Mouse (Mus musculus): ENCODE measurements around the gene Cyp2w1.
"Not testable (repeated sequence)": the region's sequence is repeated elsewhere in the genome, so short reads cannot be mapped to it uniquely, and the experiment has no call there.

Cyp2w1 gene

DNA sequence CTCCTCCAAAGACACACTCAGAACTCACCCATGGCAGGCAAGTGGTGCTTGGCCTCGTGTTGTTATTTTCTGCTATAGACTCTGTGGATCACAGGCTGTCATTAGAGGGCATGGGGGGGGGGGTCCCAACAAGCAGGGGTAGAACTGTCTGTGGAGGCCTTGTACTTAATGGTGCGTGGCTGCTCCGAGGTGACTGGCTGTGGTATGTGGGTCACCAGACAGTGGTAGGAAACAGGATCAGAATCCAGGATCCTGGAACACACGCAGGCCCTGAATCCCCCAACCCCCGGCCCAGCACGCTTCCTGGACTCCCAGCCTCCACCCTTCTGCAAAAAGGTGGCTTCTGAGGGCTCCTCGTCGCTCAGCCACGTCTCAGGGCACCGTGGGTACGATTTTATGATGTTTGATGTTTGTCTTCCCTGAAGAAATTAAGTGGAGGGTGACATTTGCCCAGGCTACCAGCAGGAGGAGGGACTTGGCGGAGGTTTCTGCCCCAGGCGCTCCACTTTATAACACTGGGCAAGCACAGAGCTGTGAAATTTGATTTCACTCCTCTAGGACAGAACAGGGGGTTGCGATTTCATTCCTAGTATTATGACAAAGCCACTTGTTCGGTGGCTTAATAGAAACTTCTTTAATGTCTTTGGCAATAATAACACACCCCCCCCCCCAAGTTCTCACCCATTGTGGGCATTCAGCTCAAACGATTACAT lies 19.0 kb upstream of the Cyp2w1 start:
- DNase-seq, result no peak

DNA sequence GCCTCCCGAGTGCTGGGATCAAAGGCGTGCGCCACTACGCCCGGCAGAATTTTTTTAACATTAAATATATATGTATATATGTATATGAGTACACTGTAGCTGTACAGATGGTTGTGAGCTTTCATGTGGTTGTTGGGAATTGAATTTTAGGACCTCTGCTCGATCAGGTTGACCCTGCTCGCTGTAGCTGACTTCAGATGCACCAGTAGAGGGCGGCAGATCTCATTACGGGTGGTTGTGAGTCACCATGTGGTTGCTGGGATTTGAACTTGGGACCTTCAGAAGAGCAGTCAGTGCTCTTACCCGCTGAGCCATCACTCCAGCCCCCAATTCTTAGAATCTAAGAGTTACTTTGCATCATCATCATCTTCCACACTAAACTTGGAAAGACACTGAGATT lies 18.0 kb upstream of the Cyp2w1 start:
- DNase-seq, result not testable (repeated sequence)

DNA sequence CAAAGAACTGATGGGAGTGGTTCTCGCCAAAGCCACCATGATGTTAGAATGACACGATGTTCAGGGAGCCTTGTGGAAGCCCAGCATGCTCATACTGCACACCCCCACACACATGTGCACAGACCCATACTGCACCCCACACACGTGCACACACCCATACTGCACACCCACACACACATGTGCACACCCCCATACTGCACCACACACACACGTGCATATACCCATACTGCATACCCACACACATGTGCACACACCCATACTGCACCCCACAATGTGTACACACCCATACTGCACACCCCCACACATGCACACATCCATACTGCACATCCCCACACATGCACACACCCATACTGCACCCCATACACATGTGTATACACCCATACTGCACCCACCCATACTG lies 16.8 kb upstream of the Cyp2w1 start:
- no peak for DNase-seq

DNA sequence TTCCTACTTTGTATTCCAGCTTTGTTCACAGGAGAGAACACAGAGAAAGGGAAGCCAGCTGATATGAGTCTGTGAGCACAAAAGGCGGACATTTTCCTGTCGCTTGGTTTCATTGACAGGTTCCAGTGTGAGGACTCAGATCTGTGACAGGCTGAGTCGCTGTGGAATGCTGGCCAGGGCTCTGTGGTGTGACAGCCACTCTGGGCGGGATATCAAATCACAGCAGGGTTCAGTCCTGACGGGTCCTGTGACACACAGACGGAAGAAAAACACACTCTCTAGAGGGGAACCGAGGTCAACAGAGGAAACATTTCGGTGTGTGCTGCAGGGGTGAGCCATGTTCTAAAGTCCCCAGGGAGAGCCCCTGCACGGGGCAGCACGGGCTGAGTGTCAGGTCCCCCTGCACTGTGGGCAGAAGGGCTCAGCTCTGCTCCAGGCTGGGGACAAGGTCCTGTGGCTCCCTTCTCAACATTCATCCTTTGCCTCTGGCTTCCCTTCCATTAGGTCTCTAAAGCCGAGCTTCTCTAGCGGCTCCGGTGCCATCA lies 14.5 kb upstream of the Cyp2w1 start:
- no peak for DNase-seq

DNA sequence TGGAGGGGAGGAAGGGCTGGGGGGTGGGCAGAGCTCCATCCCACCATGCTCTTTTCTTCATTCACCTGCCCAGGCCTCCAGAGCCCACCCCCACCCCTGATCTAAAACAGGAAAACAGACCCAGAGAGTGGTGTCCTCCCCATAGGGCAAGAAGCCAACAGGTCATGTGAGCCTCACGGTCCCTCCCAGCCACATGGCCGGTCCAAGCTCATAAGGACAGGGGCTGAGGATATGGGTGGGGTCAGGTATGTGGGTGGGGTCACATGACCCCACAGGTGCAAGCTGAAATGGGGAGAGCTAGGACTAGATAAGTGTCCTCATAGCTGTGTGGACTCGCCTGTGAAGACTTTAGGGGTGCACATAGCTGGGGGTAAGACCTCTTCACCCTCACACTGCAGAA lies 14.0 kb upstream of the Cyp2w1 start:
- DNase-seq, result no peak

DNA sequence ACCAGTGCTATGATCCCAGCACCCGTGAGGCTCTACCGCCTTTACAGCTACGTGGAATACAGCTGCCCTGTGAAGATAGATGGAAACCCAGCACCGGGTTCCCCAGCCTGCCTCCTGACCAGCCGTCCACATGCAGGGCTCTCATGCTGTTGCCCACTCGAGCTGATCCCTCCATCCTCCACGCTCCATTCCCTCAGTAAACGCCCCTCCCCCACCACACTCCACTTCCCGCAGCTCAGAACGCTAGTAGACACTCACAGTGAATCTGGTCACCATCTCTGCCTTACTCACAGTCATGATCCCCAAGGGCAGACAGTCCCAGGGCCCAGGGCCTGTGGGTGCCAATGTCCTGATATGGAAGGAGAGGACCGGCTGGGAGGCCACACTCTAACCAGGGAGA lies 13.5 kb upstream of the Cyp2w1 start:
- no peak for DNase-seq

DNA sequence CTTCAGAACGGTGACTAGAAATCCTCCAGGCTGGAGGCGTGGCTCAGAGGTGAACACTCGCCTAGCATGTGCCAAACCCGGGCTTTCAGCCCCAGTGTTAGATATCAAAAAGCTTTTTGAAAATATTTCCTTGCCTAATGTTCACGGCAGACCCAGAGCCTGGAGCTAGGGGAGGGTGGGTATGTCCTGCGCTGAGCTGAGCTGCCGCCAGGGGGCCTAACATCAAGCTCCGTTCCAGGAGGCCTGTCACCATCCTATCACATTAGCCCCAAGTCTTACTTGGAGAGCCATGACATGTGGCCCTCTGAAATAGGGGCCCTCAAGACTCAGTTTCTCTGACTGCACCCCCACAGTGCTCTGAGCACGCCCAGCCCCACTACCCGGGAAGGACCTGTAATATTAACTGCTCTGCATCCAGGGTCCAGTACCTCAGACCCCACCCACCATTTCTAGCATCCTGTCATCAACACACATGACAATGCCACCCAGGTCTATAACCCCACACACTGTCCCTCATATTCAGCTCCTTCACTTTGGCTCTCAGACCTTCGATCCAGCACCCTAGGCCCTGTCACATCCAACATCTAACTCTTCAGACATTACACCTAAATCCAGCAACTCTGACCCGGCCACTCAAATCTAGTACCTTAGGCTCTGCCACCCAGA lies 8.3 kb upstream of the Cyp2w1 start:
- DNase-seq, result peak; percentile 85

DNA sequence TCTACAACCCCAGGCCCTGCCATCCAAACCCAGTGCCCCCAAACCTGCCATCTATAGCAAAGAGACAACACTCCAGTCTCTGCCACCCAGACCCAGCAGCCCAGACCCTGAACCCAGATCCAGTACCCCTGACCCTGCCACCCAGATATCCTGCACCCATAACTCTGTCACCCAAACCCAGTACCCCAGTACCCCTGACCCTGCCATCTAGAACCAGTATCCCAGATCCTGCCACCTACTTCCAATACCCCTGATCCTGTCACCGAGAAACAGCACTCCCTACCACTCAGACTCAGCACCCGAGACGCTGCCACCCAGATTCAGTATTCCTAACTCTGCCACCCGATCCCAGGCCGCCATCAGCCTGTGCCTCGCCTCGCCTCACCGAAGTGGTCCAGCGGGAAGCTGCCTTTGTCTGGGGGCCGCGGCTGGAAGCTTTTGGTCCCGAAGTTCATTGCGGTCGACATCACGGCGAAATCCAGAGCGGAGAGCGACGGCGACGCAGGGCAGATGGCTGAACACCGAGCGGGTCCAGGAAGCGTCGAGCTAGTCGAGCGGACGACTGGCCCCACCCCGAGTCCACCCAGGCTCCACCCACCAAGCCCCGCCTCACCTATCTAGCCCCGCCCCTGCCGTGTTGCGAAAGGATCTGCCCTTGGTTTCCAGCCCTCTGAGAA lies 7.6 kb upstream of the Cyp2w1 start:
- peak; percentile 96 for DNase-seq

DNA sequence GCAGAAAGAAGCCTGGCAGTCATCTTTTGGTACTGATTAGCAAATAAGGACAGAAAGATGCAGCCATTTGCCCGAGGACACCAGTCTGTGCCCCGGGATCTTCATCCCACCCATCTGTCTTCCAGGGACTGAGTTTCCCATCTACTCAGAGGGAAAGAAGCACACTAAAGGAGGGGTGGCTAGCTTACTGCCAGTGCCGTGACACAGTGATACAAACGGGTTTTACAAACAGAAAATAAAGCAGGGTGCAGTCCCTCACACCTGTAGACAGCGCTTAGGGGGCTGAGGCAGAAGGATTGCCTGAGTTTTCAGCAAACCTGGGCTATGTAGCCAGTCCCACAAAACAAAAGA lies 7.1 kb upstream of the Cyp2w1 start:
- no peak for DNase-seq

DNA sequence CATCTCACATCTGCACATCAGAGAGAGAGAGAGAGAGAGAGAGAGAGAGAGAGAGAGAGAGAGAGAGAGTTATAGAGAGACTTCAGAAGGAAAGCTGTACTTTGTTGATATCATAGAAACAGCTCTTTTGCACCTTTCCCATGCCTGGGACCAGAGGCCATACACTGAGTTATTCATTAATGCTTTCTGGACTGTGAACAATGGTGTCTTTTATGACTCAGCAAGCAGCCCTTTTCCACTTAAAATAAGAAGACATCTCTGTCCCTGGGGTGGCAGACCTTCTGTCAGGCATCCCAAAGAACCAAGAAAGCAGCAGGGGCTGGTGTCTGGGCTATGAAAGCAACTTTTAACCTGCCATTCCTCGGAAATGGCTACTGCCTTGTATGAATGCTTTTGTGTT lies 5.2 kb upstream of the Cyp2w1 start:
- no peak for DNase-seq

DNA sequence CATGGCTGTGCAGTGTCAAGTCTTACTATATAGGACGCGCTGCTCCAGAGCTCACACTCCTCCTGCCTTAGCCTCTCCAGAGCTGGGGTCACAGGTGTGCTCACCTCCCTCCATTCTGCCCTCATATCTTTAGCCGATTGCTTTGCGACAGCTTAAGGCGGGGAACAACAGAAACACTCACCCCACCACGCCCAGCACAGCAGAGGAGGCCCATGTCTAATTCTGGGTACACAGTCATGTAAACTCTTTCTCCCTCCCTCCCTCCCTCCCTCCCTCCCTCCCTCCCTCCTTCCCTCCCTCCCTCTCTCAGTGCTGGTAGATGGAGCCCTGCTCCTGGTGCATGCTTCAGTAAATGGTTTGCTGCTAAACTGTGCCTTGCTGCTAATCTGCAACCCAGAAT lies 2.7 kb upstream of the Cyp2w1 start:
- DNase-seq, result no peak

DNA sequence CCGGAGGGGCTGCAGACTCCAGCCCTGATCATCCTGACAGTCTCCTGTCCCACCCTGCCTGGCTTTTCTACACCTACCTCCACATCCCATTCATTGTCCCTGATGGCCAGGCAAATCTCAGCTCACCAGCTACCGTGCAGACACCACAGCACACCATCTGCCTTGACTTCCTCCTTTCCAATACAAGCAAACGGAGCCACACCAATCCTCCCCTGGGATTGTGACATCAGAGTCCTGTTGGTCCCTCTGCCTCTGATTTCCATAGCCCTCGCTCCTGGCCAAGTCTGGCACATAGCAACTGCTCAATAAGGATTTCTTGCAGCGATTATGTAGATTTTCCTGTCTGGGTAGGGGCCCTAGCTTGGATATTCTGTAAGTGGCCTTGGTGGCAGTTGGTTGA lies 1.3 kb upstream of the Cyp2w1 start, which contains the start of gene Cox19:
TSS of gene Cox19 (minus strand) at position 285 of the 400 bp plus-strand sequence.
- no peak for DNase-seq

DNA sequence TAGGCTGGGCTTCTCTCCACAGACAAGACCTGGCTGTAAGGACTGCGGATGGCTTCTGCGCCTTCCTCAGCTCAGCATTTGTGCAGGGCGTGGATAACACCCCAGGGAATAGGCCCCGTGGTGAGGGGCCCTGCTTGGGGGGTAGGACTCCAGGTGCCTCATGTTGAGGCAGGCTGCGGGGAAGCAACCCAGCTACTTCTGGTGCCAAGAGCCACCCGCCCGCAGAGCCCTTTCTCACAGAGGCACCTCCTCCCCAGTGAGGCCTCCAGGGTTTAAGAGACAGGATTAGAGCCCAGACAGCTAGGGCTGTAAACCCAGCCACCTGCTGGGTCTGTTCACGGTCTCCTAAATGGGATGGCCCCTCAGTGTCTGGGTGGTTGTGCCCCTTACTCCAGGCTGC lies 789 bp upstream of the Cyp2w1 start:
- DNase-seq, result peak; percentile 72

DNA sequence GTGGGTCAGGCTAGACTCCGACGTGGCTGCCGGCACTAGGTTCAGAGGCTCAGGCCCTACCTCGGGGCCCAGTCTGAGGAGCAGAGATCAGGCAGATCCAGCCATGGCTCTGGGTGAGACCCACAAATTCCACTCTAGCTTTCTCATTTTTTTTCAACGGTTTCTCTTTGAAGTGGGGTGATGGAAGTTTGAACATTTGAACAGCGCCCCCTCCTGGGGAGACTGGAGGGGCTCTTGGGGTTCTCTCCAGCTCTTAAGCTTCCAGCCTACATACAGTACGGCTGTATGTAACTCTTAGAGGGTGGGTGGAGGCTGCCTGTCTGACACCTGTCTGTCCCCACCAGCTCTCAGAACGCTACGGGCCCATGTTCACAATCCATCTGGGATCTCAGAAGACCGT lies 1.1 kb downstream of the Cyp2w1 start:
- peak; percentile 77 for DNase-seq

DNA sequence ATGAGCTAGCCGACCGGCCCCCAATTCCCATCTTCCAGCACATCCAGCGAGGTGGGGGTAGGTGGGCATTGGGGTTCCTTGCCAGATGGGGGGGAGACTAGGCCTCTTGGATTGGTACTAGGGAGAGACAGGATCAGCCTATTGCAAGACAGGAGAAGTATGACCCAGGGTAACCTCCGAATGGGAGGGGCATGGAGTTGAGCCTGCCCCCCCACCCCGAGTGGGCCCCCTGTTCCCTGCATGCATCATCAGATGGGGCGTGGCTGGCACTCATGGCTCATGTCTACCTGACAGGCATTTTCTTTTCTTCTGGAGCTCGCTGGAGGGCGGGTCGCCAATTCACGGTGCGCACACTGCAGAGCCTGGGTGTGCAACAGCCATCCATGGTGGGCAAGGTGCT lies 1.5 kb downstream of the Cyp2w1 start:
- no peak for DNase-seq

DNA sequence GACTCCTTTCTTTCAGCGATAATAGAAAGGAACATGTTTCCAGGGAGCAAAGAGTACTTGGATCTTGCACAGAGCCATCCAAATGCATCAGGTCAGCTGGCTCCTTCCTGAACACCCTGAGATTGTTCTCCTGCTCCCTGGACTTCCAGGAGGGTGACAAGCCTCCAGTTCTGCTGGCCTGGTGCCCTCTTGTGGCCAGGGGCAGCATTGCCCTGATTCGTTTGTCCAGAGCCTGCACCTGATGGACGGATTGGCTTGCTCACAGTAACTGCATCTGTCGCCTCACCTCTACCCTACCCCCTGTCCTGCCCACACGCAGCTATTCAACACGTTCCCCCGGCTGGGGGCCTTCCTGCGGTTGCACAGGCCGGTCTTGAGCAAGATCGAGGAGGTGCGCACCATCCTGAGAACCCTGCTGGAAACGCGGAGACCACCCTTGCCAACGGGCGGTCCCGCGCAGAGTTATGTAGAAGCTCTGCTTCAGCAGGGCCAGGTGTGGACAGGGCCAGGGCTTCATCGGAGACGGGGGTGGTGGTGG lies 2.9 kb downstream of the Cyp2w1 start:
- peak; percentile 81 for DNase-seq

DNA sequence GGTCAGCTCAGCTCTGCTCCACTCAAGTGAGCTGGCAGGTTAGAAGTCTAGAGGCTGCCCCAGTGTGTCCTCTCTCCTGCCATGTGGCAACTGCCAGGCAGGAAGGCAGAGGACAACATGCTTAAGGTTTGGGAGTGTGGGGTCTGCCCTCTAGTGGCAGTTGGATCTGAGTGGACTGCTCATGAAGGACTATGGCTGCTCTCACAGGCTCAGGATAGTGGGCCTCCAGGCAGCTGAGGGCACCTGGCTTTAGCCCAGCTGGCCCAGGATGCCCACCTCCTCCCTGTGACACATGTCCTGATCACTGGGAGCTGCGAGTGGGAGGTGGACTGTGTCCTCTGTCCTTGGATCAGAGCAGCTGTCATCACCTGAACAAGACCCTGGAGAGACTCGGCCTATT lies 6.2 kb downstream of the Cyp2w1 start:
- DNase-seq, result peak; percentile 60

DNA sequence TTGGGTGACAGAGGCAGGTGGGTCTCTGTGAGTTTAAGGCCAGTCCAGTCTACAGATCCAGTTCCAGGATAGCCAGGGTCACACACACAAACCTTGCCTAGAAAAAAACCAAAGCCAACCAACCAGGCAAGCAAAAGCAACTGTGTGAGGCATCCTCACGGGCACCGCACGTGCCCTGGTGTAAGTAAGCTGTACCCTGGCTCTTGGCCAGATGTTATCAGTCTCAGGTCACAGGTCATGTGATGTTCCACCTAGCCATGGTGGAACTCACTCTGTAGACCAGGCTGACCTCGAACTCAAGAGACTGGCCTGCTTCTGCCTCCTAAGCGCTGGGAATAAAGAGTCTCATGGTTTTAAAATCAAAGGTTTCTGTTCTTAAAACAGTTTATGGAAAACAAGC lies 6.8 kb downstream of the Cyp2w1 start:
- no peak for DNase-seq

DNA sequence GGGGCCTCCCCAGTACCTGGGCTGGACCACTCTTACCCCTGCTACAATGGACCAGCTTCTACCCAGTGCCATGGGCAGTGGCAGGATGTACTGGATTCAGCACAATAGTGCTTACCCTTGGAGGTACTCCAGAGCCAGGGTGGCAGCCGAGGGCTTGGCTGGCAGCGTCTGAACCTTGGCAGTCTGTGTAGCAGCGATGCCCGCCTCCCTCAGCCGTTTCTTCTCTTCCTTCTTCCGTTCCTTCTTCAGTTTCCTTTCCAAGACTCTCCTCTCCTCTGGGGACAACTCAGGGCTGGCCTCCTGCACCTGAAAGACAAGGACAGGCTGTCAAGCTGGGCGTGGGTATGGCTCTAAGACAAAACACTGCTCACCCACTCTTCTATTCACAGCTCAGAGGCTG lies 11.4 kb downstream of the Cyp2w1 start:
- DNase-seq, result no peak

DNA sequence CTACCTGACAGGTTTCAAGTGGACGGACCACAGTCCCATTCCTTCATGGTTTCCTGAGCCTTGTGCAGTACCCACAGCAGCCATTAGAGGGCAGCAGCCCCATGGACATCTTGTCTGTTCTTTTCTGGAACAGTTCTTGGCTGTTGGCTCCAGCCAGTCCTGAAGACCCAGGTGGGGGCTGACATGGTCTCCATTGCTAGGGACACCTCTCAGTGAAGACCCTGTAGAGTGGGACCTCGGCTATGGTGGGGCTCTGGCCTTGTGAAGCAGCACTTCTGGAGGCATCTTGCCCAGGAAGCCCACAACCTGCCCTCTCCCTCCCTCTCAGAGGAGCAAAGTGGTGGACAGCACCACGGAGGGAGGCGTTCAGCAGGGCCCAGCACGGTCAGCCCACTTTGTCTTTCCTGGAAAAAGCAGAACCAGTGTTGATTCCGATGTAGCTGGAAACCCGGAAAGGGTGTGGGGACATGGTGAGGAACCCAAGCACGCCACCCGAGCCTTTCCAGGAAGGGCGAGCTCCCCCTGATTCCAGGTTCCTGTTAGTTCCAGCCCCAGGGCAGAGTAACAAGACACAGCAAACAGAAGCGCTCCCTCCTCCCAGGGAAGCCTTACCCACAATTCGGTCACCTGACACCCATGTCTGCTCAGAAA lies 12.0 kb downstream of the Cyp2w1 start:
- DNase-seq, result peak; percentile 87

DNA sequence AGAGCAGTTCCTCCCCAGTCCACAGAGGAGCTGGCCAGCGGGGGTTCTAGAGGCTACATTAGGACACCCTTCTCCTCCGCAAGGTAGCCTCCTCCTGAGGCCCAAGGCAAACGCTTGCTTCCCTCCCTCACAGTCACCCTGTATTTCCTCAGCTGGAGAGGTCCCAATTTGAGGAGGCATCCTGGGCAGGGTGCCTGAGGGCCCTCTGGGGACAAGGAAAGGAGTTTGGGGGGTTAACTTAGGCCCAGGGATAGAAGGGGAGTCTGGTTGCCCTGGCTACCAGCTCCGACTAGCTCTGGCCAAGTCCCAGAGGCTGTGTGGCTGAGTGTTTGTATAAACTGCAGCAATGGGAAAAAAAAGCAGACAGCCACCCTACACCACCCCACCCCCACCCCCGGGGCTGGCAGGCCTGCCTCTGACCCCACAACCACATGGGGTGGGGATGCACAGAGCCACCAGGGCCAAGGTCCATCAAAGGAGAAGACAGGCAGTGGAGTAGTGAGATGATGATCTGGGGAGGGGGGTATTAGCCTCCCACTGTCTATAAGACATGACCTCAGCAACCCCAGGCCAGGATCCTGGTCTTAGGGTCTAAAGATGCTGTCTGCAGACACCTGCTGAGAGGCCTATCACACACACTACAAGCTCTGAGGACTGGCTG lies 12.6 kb downstream of the Cyp2w1 start:
- no peak for DNase-seq

DNA sequence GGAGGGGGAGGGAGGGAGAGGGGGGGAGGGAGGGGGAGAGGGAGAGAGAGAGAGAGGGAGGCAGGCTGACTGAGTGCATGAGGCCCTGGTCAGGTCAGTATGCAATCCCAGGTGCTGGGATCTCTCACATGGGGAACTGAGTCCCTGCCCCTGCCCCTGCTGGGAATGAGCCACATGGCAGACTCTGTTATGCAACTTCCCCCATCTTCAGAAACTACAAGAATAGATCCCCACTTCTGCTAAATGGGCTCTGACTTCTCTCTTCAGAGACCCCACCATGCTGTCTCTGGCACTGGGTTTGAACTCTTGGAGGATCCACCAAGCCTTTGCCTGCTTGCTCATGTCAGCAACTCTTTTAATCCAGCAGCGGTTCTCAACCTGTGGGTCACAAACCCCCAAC lies 13.4 kb downstream of the Cyp2w1 start:
- DNase-seq, result no peak

DNA sequence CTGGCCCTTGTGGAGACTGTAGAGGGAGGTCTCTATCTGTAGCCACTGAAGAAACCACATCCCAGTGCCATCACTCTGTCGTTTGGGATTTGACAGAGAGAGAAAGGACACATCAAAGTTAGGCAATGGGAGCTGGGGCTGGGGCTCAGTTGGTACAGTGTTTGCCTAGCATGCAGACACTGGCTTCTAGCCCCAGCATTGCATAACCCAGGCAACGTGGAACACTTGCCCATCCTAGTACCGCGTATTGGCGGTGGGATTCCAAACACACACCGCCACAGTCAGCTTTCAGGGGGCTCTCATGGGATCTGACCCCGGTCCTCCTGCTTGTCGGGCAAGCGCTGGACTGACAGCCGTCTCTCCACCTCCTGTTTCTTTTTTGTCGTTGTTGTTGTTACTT lies 14.1 kb downstream of the Cyp2w1 start:
- DNase-seq, result no peak
